Mouse (Mus musculus) pancreas, adult 10 weeks (tissue): ENCODE results near the gene Usp39. TPM values are rescaled to one million over a fixed set of nuclear protein-coding genes. Genes with fewer than 3 reads are reported as not detected.

Source experiments
- polyA plus RNA-seq: library from polyadenylated mRNA; stranded (reverse); fragments of 350-450 nt; fragmentation: Illumina TruSeq; extraction: RNeasy Lipid Tissue Mini Kit (QIAGEN cat#74804); gene quantifications from one replicate; pipeline ENCODE4 v1.2.3, GENCODE M21; 2015; ENCODE audit warnings: low read depth, low replicate concordance; ENCODE audit not compliant: insufficient read depth

Gene Usp39
- 6.0 TPM for polyA plus RNA-seq

DNA sequence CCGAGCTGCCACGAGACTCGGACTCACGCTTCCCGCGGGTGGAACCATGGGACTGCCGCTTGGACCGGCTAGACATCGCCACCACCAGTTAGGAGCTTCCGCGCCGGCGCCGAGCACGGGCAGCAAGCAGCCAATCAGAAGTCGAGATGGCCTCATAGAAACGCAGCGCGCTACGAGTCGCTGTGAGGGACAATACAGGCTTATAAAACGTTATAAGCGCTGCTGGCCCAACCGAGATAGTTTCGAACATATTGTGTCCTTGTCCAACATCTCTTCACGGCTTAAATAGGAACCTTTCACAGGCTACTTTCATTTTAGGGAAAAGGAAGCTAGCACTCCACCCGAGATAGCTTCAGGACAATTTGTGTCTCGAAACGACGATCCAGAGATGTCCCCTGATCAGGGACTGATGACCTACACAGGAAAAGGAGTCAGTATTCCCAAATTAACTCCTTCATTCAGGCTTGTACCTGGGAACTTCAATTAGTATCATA is at the start of gene Usp39:
TSS of gene Usp39 (minus strand) at position 111 of the 494 bp plus-strand sequence.

DNA sequence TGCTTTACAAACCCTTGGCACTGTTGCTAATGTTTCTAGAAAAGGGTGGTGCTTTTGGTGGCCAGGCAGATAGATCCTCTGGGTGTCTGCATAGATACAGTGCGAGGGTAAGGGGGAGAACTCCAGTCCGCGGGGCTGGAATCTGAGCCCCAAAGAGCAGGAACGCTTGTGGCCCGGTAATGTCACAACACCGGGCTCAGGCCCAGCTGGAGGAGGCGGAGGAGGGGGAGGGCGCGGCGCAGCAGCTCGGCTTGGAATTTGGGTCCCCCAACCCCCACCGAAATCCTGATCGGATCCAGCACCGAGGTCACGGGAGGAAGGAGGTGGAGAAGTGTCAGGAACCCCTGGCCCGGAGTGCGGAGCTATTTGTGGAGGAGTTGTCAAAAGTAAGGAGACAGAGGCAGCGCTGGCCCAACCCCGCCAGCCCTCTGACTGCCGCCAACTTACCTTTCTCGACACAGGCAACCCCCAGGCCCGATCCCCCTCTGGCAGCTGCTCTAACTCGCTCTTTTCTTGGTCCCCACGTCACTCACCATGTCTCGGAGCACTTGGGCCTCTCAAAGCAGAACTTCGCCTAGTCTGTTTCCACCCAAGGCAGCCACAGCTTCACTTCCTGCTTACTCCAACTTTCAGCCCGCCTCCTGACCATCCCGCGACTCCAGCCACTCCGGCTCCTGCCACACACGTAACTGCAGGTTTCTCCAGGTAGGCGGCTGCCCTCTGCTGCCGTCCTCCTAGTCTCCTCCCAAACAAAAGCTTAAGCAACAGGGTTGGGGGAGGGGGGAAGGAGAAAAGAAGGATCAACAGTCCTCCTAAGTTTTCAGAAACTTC is 45.2 kb upstream of the Usp39 start, which contains the start of gene Vamp8:
TSS of gene Vamp8 (minus strand) at position 763 of the 831 bp plus-strand sequence.

GRCm38 (mm10) chr6:72380131-72380770 is 35.3 kb upstream of the Usp39 start, which contains the start of gene Vamp5:
Gene Vamp5, minus strand, starts transcription at chr6:72380468.

DNA sequence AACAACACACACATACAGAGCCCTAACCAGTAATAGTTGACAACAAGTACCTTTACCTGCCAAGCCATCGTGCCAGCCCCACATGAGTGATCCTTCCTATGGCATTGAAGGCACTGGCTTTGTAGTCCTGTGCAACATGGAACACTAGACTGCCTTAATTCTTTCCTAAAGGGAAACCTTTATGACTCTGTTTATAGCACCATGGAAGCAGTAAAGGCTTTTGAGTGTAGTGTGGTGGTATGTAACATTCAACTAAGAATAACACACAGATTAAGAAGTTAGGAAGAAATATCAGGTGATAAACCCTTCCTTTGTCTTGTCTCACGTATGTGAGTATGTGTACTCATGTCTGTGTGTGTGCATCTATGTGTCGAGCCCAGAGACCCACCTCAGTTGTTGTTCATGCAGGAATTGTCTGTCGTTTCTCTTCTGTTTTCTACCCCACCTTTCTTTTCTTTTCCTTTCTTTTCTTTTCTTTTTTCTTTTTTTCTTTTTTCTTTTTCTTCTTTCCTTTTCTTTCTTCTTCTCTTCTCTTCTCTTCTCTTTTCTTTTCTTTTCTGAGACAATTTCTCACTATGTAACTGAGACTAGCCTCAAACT is 22.0 kb upstream of the Usp39 start, which contains the start of gene Rnf181:
TSS of gene Rnf181 (minus strand) at position 113 of the 600 bp plus-strand sequence.

DNA sequence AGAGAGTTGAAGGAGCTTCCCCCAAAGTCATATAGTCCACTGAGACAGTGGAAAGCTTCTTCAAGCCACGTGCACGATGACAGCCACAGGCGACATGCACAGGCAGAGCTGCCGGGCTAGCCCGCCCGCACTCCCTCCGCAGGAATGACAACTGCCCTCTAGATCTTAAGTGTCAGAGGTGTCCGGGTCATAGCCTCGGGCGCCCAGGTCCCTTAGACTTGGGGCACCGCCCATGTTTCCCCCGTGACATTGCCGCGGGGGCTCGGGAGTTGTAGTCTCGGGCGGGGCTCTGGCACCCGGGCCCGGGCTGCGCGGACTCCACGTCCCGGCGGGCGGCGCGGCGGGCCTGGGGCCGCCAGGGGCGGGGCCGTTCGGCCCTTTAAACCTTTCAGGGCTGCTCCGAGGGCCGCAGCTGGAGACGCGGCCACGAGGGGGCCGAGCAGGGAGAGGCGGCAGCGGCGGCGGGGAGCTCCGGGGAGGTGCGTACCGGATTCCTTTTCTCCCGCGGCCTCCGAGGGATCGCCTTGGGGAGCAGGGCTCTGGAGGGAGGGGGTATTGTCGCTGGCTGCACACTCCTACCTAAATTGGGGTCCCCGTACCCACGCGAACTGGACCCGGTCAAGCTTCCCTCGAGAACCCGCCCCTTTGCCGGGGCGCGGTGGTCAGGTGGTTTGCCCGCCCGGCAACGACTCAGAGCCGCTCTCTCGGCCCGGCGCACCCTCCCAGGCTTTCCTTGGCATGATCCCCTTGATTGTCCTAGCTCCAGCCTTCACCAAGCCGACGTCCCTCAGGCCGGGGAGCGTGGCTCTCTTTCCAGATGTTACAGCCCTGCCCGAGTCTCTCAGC is 10.3 kb upstream of the Usp39 start, which contains the start of gene Tmem150a:
TSS of gene Tmem150a (plus strand) at position 382 of the 846 bp plus-strand sequence.

DNA sequence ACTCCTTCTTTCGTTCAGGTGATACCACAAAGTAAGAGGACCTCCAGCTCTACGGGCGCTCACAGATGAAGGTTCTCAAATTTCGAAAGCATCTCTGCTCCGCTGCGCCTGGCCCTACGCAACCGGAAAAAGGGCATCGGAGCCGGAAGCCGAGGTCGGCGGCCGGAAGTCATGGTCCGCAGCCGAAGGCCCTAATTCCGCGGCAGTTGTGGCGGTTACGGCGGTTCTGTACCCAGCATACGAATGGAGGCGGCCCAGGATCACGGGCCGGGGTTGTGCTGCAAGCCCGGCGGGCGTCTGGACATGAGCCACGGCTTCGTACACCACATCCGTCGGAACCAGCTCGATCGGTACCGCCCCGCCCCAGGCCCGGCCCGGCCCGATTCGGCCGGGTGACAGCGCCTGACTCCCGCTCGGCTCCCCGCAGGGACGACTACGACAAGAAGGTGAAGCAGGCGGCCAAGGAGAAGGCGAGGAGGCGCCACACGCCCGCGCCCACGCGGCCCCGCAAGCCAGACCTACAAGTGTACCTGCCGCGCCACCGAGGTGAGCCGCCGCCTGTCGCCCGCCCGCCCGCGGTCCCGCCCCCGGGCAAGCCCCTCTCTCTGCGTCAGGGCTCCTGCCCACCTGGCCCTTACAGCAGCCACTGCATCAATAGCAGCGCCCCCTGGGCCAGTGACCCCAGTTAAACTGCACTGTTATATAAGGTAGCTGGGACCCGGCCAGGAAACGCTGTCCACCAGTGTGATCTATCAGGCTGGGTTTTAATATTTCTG is 2.4 kb upstream of the Usp39 start, which contains the start of gene 0610030E20Rik:
TSS of gene 0610030E20Rik (plus strand) at position 152 of the 776 bp plus-strand sequence.

Other genes with a start within 250 kb of the Usp39 start
- 4.7 TPM for gene St3gal5, start 247.6 kb downstream of the Usp39 start, polyA plus RNA-seq
- 5.4 TPM for gene Atoh8, start 109.6 kb downstream of the Usp39 start, polyA plus RNA-seq
- 0.63 TPM for gene Sftpb, start 40.6 kb downstream of the Usp39 start, polyA plus RNA-seq
- gene 0610030E20Rik, start 2.1 kb upstream of the Usp39 start, polyA plus RNA-seq: 7.4 TPM
- gene Tmem150a, start 10.3 kb upstream of the Usp39 start, polyA plus RNA-seq: 36.3 TPM
- 41.2 TPM for gene Rnf181, start 21.8 kb upstream of the Usp39 start, polyA plus RNA-seq
- 24.8 TPM for gene Vamp5, start 35.3 kb upstream of the Usp39 start, polyA plus RNA-seq
- gene Vamp8, start 45.5 kb upstream of the Usp39 start, polyA plus RNA-seq: 61.4 TPM
- gene Ggcx, start 69.1 kb upstream of the Usp39 start, polyA plus RNA-seq: 17.7 TPM
- 56.5 TPM for gene Mat2a, start 94.4 kb upstream of the Usp39 start, polyA plus RNA-seq
- not detected for gene Sh2d6, start 176.5 kb upstream of the Usp39 start, polyA plus RNA-seq
- gene Capg, start 199.2 kb upstream of the Usp39 start, polyA plus RNA-seq: 10.7 TPM